Mouse (Mus musculus): ENCODE measurements at regions not wholly inside any gene's neighbourhood (a gene's known extent, or its start where the extent isn't known, plus 50 kb on each side); places are given as distances from the start of the nearest gene placed in this dataset.

GRCm38 (mm10) chr8:109012655-109013054 lies 481.2 kb upstream of the Pmfbp1 start:
- peak; percentile 75 for DNase-seq

GRCm38 (mm10) chr8:109013577-109013976 lies 480.2 kb upstream of the Pmfbp1 start:
- DNase-seq, result no peak

DNA sequence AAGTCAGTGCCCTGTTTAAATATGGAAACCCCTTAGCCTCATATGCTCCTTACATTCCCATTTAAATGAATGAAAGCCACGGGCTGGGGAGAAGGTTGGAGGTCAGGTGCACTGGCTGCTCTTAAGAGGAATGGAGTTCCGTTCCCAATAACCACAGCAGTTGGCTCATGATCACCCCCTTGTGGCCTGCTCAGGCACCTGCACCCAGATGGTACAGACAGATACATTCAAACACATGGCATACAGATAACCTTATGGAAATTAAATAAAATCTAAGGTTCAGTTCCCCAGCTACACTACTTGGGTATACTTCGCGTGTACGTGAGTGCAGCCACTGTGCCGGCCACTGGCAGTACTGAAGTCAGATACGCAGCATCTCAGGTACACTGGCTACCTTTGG lies 479.1 kb upstream of the Pmfbp1 start:
- DNase-seq, result peak; percentile 40

DNA sequence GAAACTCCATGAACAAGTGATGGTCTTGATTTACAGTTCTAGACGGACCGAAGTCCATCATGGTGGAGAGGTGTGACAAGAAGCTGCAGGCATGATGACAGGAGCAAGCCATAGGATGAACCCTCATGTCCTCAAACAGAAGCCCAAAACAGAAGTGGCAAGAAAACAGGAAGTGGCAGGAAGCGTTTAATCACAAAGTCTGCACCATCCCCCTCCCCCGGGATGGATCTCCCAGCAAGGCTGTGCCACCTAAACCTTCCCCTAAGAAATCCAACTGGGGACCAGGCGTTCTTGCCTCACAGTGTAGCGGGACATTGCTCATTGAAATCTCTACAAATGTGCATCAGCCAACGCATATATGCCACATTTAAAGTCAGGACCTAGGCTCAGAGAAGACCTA lies 474.3 kb upstream of the Pmfbp1 start:
- no peak for DNase-seq

- no peak for DNase-seq
Observed at GRCm38 (mm10) chr8:109020102-109020501, 473.7 kb upstream of the Pmfbp1 start.

- no peak for DNase-seq
Observed at GRCm38 (mm10) chr8:109027923-109028322, 465.9 kb upstream of the Pmfbp1 start.

DNA sequence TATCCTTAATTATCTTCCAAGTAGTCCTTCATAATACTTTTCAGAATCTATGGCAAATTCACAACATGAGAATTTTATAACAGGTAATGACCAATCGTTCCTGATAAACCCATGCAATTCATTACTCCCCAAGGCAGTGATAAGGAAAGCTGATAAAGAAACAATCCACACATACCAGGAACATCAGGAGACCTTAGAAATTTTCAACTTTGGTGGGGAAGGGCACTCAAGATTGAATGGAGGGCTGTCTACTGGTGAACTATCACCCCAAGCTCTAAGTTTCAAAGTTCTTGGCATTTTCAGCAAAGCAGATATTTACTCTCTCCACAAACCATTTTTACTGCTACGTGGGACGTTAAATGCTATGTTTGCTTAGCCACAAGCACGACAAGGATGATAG lies 440.2 kb upstream of the Pmfbp1 start:
- no peak for DNase-seq

GRCm38 (mm10) chr8:109059152-109059551 lies 434.7 kb upstream of the Pmfbp1 start:
- peak; percentile 31 for DNase-seq

GRCm38 (mm10) chr8:109062376-109062775 lies 431.5 kb upstream of the Pmfbp1 start:
- DNase-seq, result no peak

GRCm38 (mm10) chr8:109073715-109074114 lies 420.1 kb upstream of the Pmfbp1 start:
- DNase-seq, result no peak

DNA sequence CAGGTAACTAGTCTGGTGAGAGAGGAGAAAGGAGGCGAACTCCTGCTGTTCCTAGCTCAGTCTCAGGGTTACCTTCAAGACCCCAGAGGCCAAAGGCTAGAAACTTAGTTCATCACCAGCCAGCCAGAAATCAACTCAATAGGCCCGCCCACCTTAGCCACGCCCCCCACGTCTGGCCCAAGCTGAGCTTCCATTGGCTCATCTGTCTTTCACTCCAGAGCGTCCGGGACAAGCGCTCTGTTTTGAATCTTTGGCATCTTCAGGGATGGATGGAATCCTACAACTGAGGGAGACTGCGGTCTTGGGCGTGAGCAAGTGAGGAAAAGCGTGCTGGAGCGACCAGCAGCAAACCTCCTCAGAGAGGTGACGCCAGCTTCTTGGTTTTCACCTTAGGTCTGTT lies 418.8 kb upstream of the Pmfbp1 start:
- DNase-seq, result peak; percentile 44

- no peak for DNase-seq
Observed at GRCm38 (mm10) chr8:109079223-109079622, 414.6 kb upstream of the Pmfbp1 start.

- no peak for DNase-seq
Observed at GRCm38 (mm10) chr8:109081295-109081694, 412.5 kb upstream of the Pmfbp1 start.

- DNase-seq, result no peak
Observed at GRCm38 (mm10) chr8:109085134-109085533, 408.7 kb upstream of the Pmfbp1 start.

DNA sequence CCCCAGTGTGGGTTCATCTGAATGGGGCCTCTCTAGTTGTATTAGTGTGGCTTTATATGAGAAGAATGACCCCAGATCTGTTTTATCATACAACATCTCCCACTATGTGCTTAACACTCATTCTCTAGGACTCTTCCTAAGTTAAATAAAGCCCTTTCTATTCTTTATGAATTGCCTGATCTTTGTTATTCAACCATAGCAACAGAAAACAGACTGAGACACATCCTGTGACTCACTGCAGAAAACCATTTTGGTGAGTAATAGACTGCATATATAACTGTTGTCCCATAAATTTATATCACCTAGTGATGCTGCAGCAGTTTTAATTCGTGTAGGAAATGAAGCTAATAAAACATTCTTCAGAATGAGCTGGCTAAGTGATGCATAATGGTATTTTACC lies 406.0 kb upstream of the Pmfbp1 start:
- no peak for DNase-seq

GRCm38 (mm10) chr8:109099671-109100070 lies 394.2 kb upstream of the Pmfbp1 start:
- DNase-seq, result no peak

GRCm38 (mm10) chr8:109101416-109101815 lies 392.4 kb upstream of the Pmfbp1 start:
- no peak for DNase-seq

GRCm38 (mm10) chr8:109104798-109105326 lies 389.0 kb upstream of the Pmfbp1 start:
- DNase-seq, result no peak

DNA sequence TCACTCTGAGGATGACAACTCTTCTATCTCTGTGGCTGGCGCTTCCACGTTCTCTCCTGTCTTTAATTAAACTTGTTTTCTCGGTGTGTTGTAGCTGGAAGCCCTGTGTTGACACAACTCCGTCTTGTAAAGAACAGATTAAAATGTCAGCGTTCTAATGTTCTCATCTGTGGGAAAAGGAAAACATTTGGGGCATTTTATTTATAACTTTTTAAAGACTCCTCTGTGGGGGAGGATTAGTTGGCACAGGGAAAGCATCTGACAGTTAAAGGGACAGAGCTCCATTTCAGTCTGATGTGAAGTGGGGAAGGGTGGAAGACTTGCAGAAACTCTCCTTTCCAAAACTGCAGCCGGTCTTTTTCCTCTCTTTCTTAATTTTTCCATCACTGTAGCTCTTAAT lies 388.1 kb upstream of the Pmfbp1 start:
- DNase-seq, result no peak

DNA sequence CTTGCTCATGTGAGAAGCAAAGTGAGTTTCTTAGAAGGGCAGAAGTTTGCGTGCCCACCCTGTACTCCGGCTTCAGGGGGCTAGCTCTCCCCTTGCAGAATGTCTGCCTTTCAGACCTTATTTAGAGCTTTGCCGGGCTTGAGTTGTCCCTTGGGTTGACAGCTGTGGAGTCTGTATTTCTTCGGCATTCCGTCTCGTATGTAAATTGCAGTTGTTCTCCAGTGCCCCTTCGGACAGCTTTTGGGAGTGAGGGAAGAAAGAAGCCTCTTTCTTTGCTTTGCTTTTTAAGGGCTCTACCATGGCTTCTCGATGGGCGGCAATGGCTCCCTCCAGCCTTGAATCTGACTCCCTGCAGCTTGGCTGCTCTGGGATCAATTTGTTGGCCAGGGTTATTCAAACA lies 386.9 kb upstream of the Pmfbp1 start:
- peak; percentile 8 for DNase-seq

DNA sequence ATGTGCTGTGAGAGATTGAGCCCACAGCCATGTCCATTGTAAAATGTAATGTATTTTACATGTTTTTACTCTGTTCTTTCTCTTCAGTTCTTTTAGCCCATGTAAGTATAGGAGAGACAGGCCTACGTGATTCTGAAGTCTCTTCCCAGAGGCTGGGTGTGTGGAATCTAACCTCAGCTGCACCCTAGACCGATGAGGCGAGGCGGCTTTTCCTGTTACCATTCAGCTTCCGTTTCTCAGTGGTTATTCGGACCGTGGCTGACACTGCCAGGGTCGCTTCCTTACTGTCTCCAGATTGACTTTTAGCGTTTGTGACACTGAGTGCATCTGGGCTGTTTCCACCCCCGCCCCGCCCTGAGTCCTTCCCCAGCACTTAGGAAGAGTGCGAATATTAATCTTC lies 386.1 kb upstream of the Pmfbp1 start:
- DNase-seq, result no peak

GRCm38 (mm10) chr8:109109390-109109789 lies 384.4 kb upstream of the Pmfbp1 start:
- DNase-seq, result no peak

GRCm38 (mm10) chr8:109121776-109122175 lies 372.1 kb upstream of the Pmfbp1 start:
- DNase-seq, result no peak

GRCm38 (mm10) chr8:109142495-109143158 lies 351.2 kb upstream of the Pmfbp1 start:
- no peak for DNase-seq

DNA sequence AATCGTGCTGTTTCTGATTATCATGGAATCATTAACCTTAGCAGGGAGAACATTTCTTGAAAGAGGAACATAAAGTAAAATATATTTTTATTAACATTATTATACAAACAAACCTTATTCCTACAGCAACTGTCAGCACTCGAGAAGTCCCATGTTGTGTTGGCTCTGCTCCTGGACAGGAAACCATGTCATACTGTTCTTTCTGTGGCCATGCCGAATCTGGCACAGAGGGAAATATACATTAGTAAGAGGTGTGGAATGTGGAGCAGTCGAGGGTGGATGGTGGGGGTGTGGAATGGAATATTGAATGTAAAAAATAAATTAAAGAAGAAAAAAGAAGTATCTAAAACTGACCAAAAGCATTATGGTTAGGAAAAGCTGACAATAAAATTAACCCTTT lies 342.1 kb upstream of the Pmfbp1 start:
- DNase-seq, result no peak
